Mouse (Mus musculus): ENCODE data around the gene Rph3a. TPM values are rescaled to one million over a fixed set of nuclear protein-coding genes. Genes with fewer than 3 reads are reported as not detected.

The Rph3a gene
- 0.03 TPM in 1 of 2 replicates, not detected in the other for polyA plus RNA-seq (2015; fragmentation: Nextera tagmentation; extraction: Ambion mirVana)

GRCm38 (mm10) chr5:121009811-121010569 lies at the start of gene Rph3a:
TSS of gene Rph3a (minus strand) at chr5:121010092.
- WGBS (ENCODE audit: insufficient replicate concordance), result 54% methylated on average over 12 of the region's 12 CpGs
- no peaks in the 10 kb centered on the region for H3K9me3 ChIP-seq (replicated peaks)
- no peak within 1 kb of the TSS for H3K4me2 ChIP-seq
- ATAC-seq (ENCODE audit: insufficient read depth), result no peak
- no peak within 1 kb of the TSS for H3K27ac ChIP-seq (replicated peaks)
- H3K9ac ChIP-seq, result no peak within 1 kb of the TSS
- no peaks in the 10 kb centered on the region for H3K4me1 ChIP-seq (replicated peaks)
- peaks cover 21% of the 10 kb centered on the region for H3K27me3 ChIP-seq
- no peak within 1 kb of the TSS for H3K4me3 ChIP-seq (replicated peaks)
- H3K36me3 ChIP-seq (replicated peaks), result no peaks in the 10 kb centered on the region

- no peak for ATAC-seq (ENCODE audit: insufficient read depth)
- Histone ChIP-seq H3K9me3 (replicated peaks) (no peaks in the 10 kb centered on the region), H3K9ac (no peak overlapping the region), H3K4me3 (replicated peaks) (no peak overlapping the region), H3K4me1 (replicated peaks) (no peaks in the 10 kb centered on the region), H3K27me3 (no peaks in the 10 kb centered on the region), H3K4me2 (no peak overlapping the region), H3K36me3 (replicated peaks) (no peaks in the 10 kb centered on the region), H3K27ac (replicated peaks) (no peak overlapping the region)
- 74% methylated on average over 11 of the region's 11 CpGs for WGBS (ENCODE audit: insufficient replicate concordance)
These were observed 48.4 kb upstream of the Rph3a start for GRCm38 (mm10) chr5:121058261-121058660.

GRCm38 (mm10) chr5:121053886-121054285 lies 44.0 kb upstream of the Rph3a start:
- Histone ChIP-seq H3K27me3 (no peaks in the 10 kb centered on the region), H3K9me3 (replicated peaks) (no peaks in the 10 kb centered on the region), H3K36me3 (replicated peaks) (no peaks in the 10 kb centered on the region), H3K4me1 (replicated peaks) (no peaks in the 10 kb centered on the region), H3K27ac (replicated peaks) (no peak overlapping the region), H3K4me2 (no peak overlapping the region), H3K4me3 (replicated peaks) (no peak overlapping the region), H3K9ac (no peak overlapping the region)
- WGBS (ENCODE audit: insufficient replicate concordance), result 57% methylated on average over 9 of the region's 9 CpGs
- no peak for ATAC-seq (ENCODE audit: insufficient read depth)

- 53% methylated on average over 9 of the region's 9 CpGs for WGBS (ENCODE audit: insufficient replicate concordance)
- Histone ChIP-seq H3K9ac (no peak overlapping the region), H3K4me1 (replicated peaks) (no peaks in the 10 kb centered on the region), H3K27ac (replicated peaks) (no peak overlapping the region), H3K4me2 (no peak overlapping the region), H3K27me3 (no peaks in the 10 kb centered on the region), H3K4me3 (replicated peaks) (no peak overlapping the region), H3K9me3 (replicated peaks) (no peaks in the 10 kb centered on the region), H3K36me3 (replicated peaks) (no peaks in the 10 kb centered on the region)
- ATAC-seq (ENCODE audit: insufficient read depth), result no peak
These were observed 31.9 kb upstream of the Rph3a start for GRCm38 (mm10) chr5:121041791-121042190.

GRCm38 (mm10) chr5:121039465-121039864 lies 29.6 kb upstream of the Rph3a start:
- no peak overlapping the region for H3K4me2 ChIP-seq
- H3K36me3 ChIP-seq (replicated peaks), result no peaks in the 10 kb centered on the region
- no peaks in the 10 kb centered on the region for H3K4me1 ChIP-seq (replicated peaks)
- H3K9ac ChIP-seq, result no peak overlapping the region
- H3K4me3 ChIP-seq (replicated peaks), result no peak overlapping the region
- H3K27ac ChIP-seq (replicated peaks), result no peak overlapping the region
- no peak for ATAC-seq (ENCODE audit: insufficient read depth)
- no peaks in the 10 kb centered on the region for H3K27me3 ChIP-seq
- H3K9me3 ChIP-seq (replicated peaks), result no peaks in the 10 kb centered on the region
- WGBS (ENCODE audit: insufficient replicate concordance), result 64% methylated on average over 9 of the region's 9 CpGs

- Histone ChIP-seq H3K27me3 (no peaks in the 10 kb centered on the region), H3K36me3 (replicated peaks) (no peaks in the 10 kb centered on the region), H3K9me3 (replicated peaks) (no peaks in the 10 kb centered on the region), H3K4me1 (replicated peaks) (no peaks in the 10 kb centered on the region), H3K4me3 (replicated peaks) (no peak overlapping the region), H3K9ac (no peak overlapping the region), H3K27ac (replicated peaks) (no peak overlapping the region), H3K4me2 (no peak overlapping the region)
- WGBS (ENCODE audit: insufficient replicate concordance), result 55% methylated on average over 9 of the region's 9 CpGs
- no peak for ATAC-seq (ENCODE audit: insufficient read depth)
These were observed 20.3 kb upstream of the Rph3a start for GRCm38 (mm10) chr5:121030161-121030560.

GRCm38 (mm10) chr5:121019505-121019904 lies 9.6 kb upstream of the Rph3a start:
- ATAC-seq (ENCODE audit: insufficient read depth), result no peak
- WGBS (ENCODE audit: insufficient replicate concordance), result 57% methylated on average over 9 of the region's 9 CpGs
- no peak overlapping the region for H3K4me3 ChIP-seq (replicated peaks)
- no peaks in the 10 kb centered on the region for H3K27me3 ChIP-seq
- H3K4me1 ChIP-seq (replicated peaks), result no peaks in the 10 kb centered on the region
- no peak overlapping the region for H3K27ac ChIP-seq (replicated peaks)
- H3K36me3 ChIP-seq (replicated peaks), result no peaks in the 10 kb centered on the region
- H3K9me3 ChIP-seq (replicated peaks), result no peaks in the 10 kb centered on the region
- H3K4me2 ChIP-seq, result no peak overlapping the region
- no peak overlapping the region for H3K9ac ChIP-seq

GRCm38 (mm10) chr5:121017699-121018098 lies 7.8 kb upstream of the Rph3a start:
- WGBS (ENCODE audit: insufficient replicate concordance), result 46% methylated on average over 5 of the region's 5 CpGs
- no peaks in the 10 kb centered on the region for H3K36me3 ChIP-seq (replicated peaks)
- no peaks in the 10 kb centered on the region for H3K27me3 ChIP-seq
- no peak for ATAC-seq (ENCODE audit: insufficient read depth)
- H3K9me3 ChIP-seq (replicated peaks), result no peaks in the 10 kb centered on the region
- no peak overlapping the region for H3K9ac ChIP-seq
- H3K27ac ChIP-seq (replicated peaks), result no peak overlapping the region
- no peak overlapping the region for H3K4me3 ChIP-seq (replicated peaks)
- H3K4me2 ChIP-seq, result no peak overlapping the region
- H3K4me1 ChIP-seq (replicated peaks), result no peaks in the 10 kb centered on the region

GRCm38 (mm10) chr5:121016405-121016804 lies 6.5 kb upstream of the Rph3a start:
- Histone ChIP-seq H3K9ac (no peak overlapping the region), H3K4me1 (replicated peaks) (no peaks in the 10 kb centered on the region), H3K4me2 (no peak overlapping the region), H3K27me3 (no peaks in the 10 kb centered on the region), H3K27ac (replicated peaks) (no peak overlapping the region), H3K36me3 (replicated peaks) (no peaks in the 10 kb centered on the region), H3K4me3 (replicated peaks) (no peak overlapping the region), H3K9me3 (replicated peaks) (no peaks in the 10 kb centered on the region)
- 34% methylated on average over 12 of the region's 12 CpGs for WGBS (ENCODE audit: insufficient replicate concordance)
- ATAC-seq (ENCODE audit: insufficient read depth), result no peak

- no peak for ATAC-seq (ENCODE audit: insufficient read depth)
- 84% methylated on average over 2 of the region's 2 CpGs for WGBS (ENCODE audit: insufficient replicate concordance)
- no peak overlapping the region for H3K9ac ChIP-seq
- peaks cover 7% of the 10 kb centered on the region; the same call in 1 of the 2 replicates for H3K27me3 ChIP-seq
- H3K36me3 ChIP-seq (replicated peaks), result no peaks in the 10 kb centered on the region
- H3K4me1 ChIP-seq (replicated peaks), result no peaks in the 10 kb centered on the region
- no peaks in the 10 kb centered on the region for H3K9me3 ChIP-seq (replicated peaks)
- H3K4me3 ChIP-seq (replicated peaks), result no peak overlapping the region
- no peak overlapping the region for H3K27ac ChIP-seq (replicated peaks)
- no peak overlapping the region for H3K4me2 ChIP-seq
These were observed 4.6 kb upstream of the Rph3a start for GRCm38 (mm10) chr5:121014496-121014895.

- Histone ChIP-seq H3K4me3 (replicated peaks) (no peak overlapping the region), H3K36me3 (replicated peaks) (no peaks in the 10 kb centered on the region), H3K9me3 (replicated peaks) (no peaks in the 10 kb centered on the region), H3K4me2 (no peak overlapping the region), H3K9ac (no peak overlapping the region), H3K27ac (replicated peaks) (no peak overlapping the region), H3K27me3 (peaks cover 21% of the 10 kb centered on the region), H3K4me1 (replicated peaks) (no peaks in the 10 kb centered on the region)
- ATAC-seq (ENCODE audit: insufficient read depth), result no peak
- WGBS (ENCODE audit: insufficient replicate concordance), result 21% methylated on average over 2 of the region's 2 CpGs
These were observed 2.1 kb upstream of the Rph3a start for GRCm38 (mm10) chr5:121011962-121012361.

- peaks cover 26% of the 10 kb centered on the region for H3K27me3 ChIP-seq
- H3K4me1 ChIP-seq (replicated peaks), result no peaks in the 10 kb centered on the region
- H3K36me3 ChIP-seq (replicated peaks), result no peaks in the 10 kb centered on the region
- no peak overlapping the region for H3K4me2 ChIP-seq
- H3K9me3 ChIP-seq (replicated peaks), result no peaks in the 10 kb centered on the region
- H3K4me3 ChIP-seq (replicated peaks), result no peak overlapping the region
- H3K9ac ChIP-seq, result no peak overlapping the region
- no peak overlapping the region for H3K27ac ChIP-seq (replicated peaks)
- 2% methylated on average over 19 of the region's 19 CpGs for WGBS (ENCODE audit: insufficient replicate concordance)
- no peak for ATAC-seq (ENCODE audit: insufficient read depth)
These were observed 486 bp downstream of the Rph3a start for GRCm38 (mm10) chr5:121009406-121009805.
